Mouse (Mus musculus): ENCODE measurements around the gene Mras. TPM values are rescaled to one million over a fixed set of nuclear protein-coding genes. Genes with fewer than 3 reads are reported as not detected.

Mras gene
- polyA plus RNA-seq, 1 experiment from 2014 or later, result 47.5 TPM

GRCm38 (mm10) chr9:99468572-99468971, 31.4 kb upstream of the Mras start:
- H3K27me3 ChIP-seq (replicated peaks; ENCODE audit: control insufficient read depth, insufficient read depth, low read length), result no peaks in the 10 kb centered on the region
- ATAC-seq, result no peak
- no peak overlapping the region for H3K9ac ChIP-seq (replicated peaks; ENCODE audit: low read depth, low read length)
- H3K27ac ChIP-seq (ENCODE audit: low read length), result no peak overlapping the region
- 85% methylated on average over 9 of the region's 9 CpGs for WGBS
- no peak overlapping the region for H3K4me3 ChIP-seq (replicated peaks; ENCODE audit: low read length)
- no peaks in the 10 kb centered on the region for H3K9me3 ChIP-seq (ENCODE audit: control insufficient read depth, low read length)
- H3K4me2 ChIP-seq (ENCODE audit: low read length), result no peak overlapping the region
- H3K36me3 ChIP-seq (ENCODE audit: control insufficient read depth, insufficient read depth), result no peaks in the 10 kb centered on the region
- no peaks in the 10 kb centered on the region for H3K4me1 ChIP-seq (replicated peaks; ENCODE audit: control insufficient read depth, insufficient read depth, low read length)

DNA sequence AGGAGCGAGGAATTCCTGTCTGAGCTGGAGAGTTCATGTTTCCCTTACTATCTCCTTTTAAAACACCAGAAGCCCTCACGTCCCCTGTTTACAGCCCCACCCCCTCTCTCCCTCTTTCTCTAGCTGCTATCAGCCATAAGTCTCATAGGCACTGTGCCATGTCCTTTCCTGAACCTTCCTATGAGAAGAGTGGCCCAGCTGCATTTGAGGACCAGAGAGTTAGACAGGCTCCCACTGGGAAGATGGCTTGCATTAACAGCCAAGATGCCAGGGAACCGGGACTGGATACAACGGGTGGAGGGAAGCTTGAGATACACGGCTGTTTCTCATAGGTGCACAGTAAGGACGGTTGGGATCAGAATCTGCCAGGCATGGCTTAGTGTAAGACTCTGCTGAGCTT, 27.7 kb upstream of the Mras start:
- ATAC-seq, result no peak
- no peak overlapping the region for H3K9ac ChIP-seq (replicated peaks; ENCODE audit: low read depth, low read length)
- no peak overlapping the region for H3K4me2 ChIP-seq (ENCODE audit: low read length)
- no peak overlapping the region for H3K4me3 ChIP-seq (replicated peaks; ENCODE audit: low read length)
- H3K27ac ChIP-seq (ENCODE audit: low read length), result no peak overlapping the region
- H3K36me3 ChIP-seq (ENCODE audit: control insufficient read depth, insufficient read depth), result no peaks in the 10 kb centered on the region
- no peaks in the 10 kb centered on the region for H3K4me1 ChIP-seq (replicated peaks; ENCODE audit: control insufficient read depth, insufficient read depth, low read length)
- 73% methylated on average over 6 of the region's 6 CpGs for WGBS
- no peaks in the 10 kb centered on the region for H3K27me3 ChIP-seq (replicated peaks; ENCODE audit: control insufficient read depth, insufficient read depth, low read length)
- H3K9me3 ChIP-seq (ENCODE audit: control insufficient read depth, low read length), result no peaks in the 10 kb centered on the region

GRCm38 (mm10) chr9:99459730-99460129, 22.5 kb upstream of the Mras start:
- Histone ChIP-seq H3K4me2 (ENCODE audit: low read length) (no peak overlapping the region), H3K4me3 (replicated peaks; ENCODE audit: low read length) (no peak overlapping the region)
- WGBS, result 57% methylated on average over 4 of the region's 4 CpGs

DNA sequence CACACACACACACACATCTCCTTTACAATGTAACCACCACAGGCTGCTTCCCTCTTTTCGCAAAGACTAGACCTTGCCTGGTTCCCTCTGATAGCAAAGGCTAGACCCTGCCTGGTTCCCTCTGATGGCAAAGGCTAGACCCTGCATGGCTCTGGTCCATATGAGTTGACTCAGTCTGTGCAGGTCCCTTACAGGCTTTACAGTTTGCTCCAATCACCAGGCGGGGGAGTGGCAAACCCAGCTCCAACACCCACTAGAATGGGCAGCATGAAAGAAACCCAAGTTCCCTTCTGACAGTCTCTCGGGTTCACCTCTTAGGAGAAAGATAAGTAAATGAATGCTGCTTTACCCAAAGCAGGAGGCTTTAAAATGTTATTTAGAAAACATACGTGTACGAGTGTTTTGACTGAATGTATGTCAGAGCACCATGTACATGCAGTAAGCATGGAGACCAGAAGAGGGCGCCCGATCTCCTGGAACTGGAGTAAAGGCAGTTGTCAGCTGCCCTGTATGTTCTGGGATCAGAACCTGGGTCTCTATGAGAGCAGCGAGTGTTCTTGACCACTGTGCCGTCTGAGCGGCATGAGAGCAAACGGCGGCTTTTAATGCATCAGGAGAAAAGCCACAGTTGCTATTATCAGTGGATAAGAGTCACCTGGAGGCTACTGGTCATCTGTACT, 21.5 kb upstream of the Mras start:
- no peak for ATAC-seq
- H3K9ac ChIP-seq (replicated peaks; ENCODE audit: low read depth, low read length), result no peak overlapping the region
- 45% methylated on average over 12 of the region's 12 CpGs for WGBS
- no peak overlapping the region for H3K4me3 ChIP-seq (replicated peaks; ENCODE audit: low read length)
- H3K27me3 ChIP-seq (replicated peaks; ENCODE audit: control insufficient read depth, insufficient read depth, low read length), result peaks cover 3% of the 10 kb centered on the region; the same call in 1 of the 2 replicates
- H3K36me3 ChIP-seq (ENCODE audit: control insufficient read depth, insufficient read depth), result no peaks in the 10 kb centered on the region
- H3K27ac ChIP-seq (ENCODE audit: low read length), result no peak overlapping the region
- no peaks in the 10 kb centered on the region for H3K9me3 ChIP-seq (ENCODE audit: control insufficient read depth, low read length)
- no peaks in the 10 kb centered on the region for H3K4me1 ChIP-seq (replicated peaks; ENCODE audit: control insufficient read depth, insufficient read depth, low read length)
- no peak overlapping the region for H3K4me2 ChIP-seq (ENCODE audit: low read length)

More at GRCm38 (mm10) chr9:99459730-99460129, 22.5 kb upstream of the Mras start:
- Histone ChIP-seq H3K9ac (replicated peaks; ENCODE audit: low read depth, low read length) (no peak overlapping the region), H3K36me3 (ENCODE audit: control insufficient read depth, insufficient read depth) (no peaks in the 10 kb centered on the region), H3K9me3 (ENCODE audit: control insufficient read depth, low read length) (no peaks in the 10 kb centered on the region), H3K4me1 (replicated peaks; ENCODE audit: control insufficient read depth, insufficient read depth, low read length) (no peaks in the 10 kb centered on the region), H3K27me3 (replicated peaks; ENCODE audit: control insufficient read depth, insufficient read depth, low read length) (peaks cover 3% of the 10 kb centered on the region; the same call in 1 of the 2 replicates), H3K27ac (ENCODE audit: low read length) (no peak overlapping the region)
- ATAC-seq, result peak; percentile 43; the same call in 1 of the 2 replicates

GRCm38 (mm10) chr9:99454211-99454610, 17.0 kb upstream of the Mras start:
- peaks cover 3% of the 10 kb centered on the region for H3K4me1 ChIP-seq (replicated peaks; ENCODE audit: control insufficient read depth, insufficient read depth, low read length)
- no peak overlapping the region for H3K4me2 ChIP-seq (ENCODE audit: low read length)
- ATAC-seq, result no peak
- H3K27ac ChIP-seq (ENCODE audit: low read length), result no peak overlapping the region
- H3K9ac ChIP-seq (replicated peaks; ENCODE audit: low read depth, low read length), result no peak overlapping the region
- H3K27me3 ChIP-seq (replicated peaks; ENCODE audit: control insufficient read depth, insufficient read depth, low read length), result peaks cover 9% of the 10 kb centered on the region
- no peak overlapping the region for H3K4me3 ChIP-seq (replicated peaks; ENCODE audit: low read length)
- H3K36me3 ChIP-seq (ENCODE audit: control insufficient read depth, insufficient read depth), result no peaks in the 10 kb centered on the region
- WGBS, result 69% methylated on average over 4 of the region's 4 CpGs
- no peaks in the 10 kb centered on the region for H3K9me3 ChIP-seq (ENCODE audit: control insufficient read depth, low read length)

GRCm38 (mm10) chr9:99451161-99451560, 14.0 kb upstream of the Mras start, which contains the start of gene Nme9:
TSS of gene Nme9 (plus strand) at chr9:99451475.
- H3K36me3 ChIP-seq (ENCODE audit: control insufficient read depth, insufficient read depth), result no peaks in the 10 kb centered on the region
- peak; percentile 63; the same call in 1 of the 2 replicates for ATAC-seq
- H3K27me3 ChIP-seq (replicated peaks; ENCODE audit: control insufficient read depth, insufficient read depth, low read length), result peaks cover 6% of the 10 kb centered on the region; the same call in 1 of the 2 replicates
- H3K9me3 ChIP-seq (ENCODE audit: control insufficient read depth, low read length), result no peaks in the 10 kb centered on the region
- H3K27ac ChIP-seq (ENCODE audit: low read length), result no peak within 1 kb of the TSS
- 10% methylated on average over 14 of the region's 14 CpGs for WGBS
- no peak within 1 kb of the TSS for H3K4me3 ChIP-seq (replicated peaks; ENCODE audit: low read length)
- H3K9ac ChIP-seq (replicated peaks; ENCODE audit: low read depth, low read length), result no peak within 1 kb of the TSS
- peaks cover 3% of the 10 kb centered on the region for H3K4me1 ChIP-seq (replicated peaks; ENCODE audit: control insufficient read depth, insufficient read depth, low read length)
- H3K4me2 ChIP-seq (ENCODE audit: low read length), result peak within 1 kb of the TSS; percentile 9; the same call in 1 of the 2 replicates

DNA sequence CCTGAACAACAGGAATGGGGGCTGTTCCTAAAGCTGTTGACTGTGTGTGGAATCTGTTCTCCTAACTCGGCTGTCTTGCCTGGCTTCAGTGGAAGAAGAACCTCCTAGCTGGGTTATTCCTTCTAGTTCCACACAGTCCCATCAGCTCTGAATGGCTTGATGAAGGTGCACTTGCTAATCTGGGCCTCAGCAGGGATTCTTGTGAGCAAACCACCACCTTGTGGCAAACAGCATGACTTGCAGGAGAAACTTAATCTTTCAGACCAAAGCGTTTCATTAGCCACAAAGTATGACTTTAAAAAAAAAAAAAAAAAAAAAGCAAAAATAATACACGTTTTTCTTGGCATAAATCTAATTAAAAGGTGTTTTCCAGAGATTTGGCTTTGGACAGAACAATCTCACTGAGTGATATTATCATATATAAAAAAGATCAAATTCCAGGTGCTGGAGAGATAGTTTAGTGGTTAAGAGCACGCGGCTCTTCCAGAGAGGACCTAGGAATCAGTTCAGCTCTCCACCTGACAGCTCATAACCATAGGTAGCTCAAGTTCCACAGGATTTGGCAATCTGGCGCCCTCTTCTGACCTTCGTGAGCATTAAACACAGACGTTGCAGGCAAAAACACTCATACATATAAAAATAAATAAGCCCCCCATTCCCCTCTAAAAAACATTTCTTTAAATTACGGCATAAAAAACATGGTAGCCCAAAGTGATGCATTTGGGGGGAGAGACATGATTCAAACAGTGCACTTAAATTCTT, 12.9 kb upstream of the Mras start:
- Histone ChIP-seq H3K4me1 (replicated peaks; ENCODE audit: control insufficient read depth, insufficient read depth, low read length) (peaks cover 3% of the 10 kb centered on the region), H3K27me3 (replicated peaks; ENCODE audit: control insufficient read depth, insufficient read depth, low read length) (peaks cover 6% of the 10 kb centered on the region; the same call in 1 of the 2 replicates), H3K27ac (ENCODE audit: low read length) (no peak overlapping the region), H3K4me3 (replicated peaks; ENCODE audit: low read length) (no peak overlapping the region), H3K4me2 (ENCODE audit: low read length) (no peak overlapping the region), H3K9me3 (ENCODE audit: control insufficient read depth, low read length) (no peaks in the 10 kb centered on the region), H3K36me3 (ENCODE audit: control insufficient read depth, insufficient read depth) (no peaks in the 10 kb centered on the region), H3K9ac (replicated peaks; ENCODE audit: low read depth, low read length) (no peak overlapping the region)
- 0 out of 2 replicates have a peak, but pooled peaks have one; percentile 47 for ATAC-seq
- 49% methylated on average over 9 of the region's 9 CpGs for WGBS

- 41% methylated on average over 3 of the region's 3 CpGs for WGBS
- ATAC-seq, result no peak
- Histone ChIP-seq H3K4me3 (replicated peaks; ENCODE audit: low read length) (no peak overlapping the region), H3K4me1 (replicated peaks; ENCODE audit: control insufficient read depth, insufficient read depth, low read length) (peaks cover 3% of the 10 kb centered on the region), H3K27me3 (replicated peaks; ENCODE audit: control insufficient read depth, insufficient read depth, low read length) (peaks cover 6% of the 10 kb centered on the region; the same call in 1 of the 2 replicates), H3K9ac (replicated peaks; ENCODE audit: low read depth, low read length) (no peak overlapping the region), H3K27ac (ENCODE audit: low read length) (no peak overlapping the region), H3K9me3 (ENCODE audit: control insufficient read depth, low read length) (no peaks in the 10 kb centered on the region), H3K36me3 (ENCODE audit: control insufficient read depth, insufficient read depth) (no peaks in the 10 kb centered on the region), H3K4me2 (ENCODE audit: low read length) (no peak overlapping the region)
These were observed 10.1 kb upstream of the Mras start for GRCm38 (mm10) chr9:99447323-99447722.

GRCm38 (mm10) chr9:99446259-99446658, 9.1 kb upstream of the Mras start:
- Histone ChIP-seq H3K36me3 (ENCODE audit: control insufficient read depth, insufficient read depth) (no peaks in the 10 kb centered on the region), H3K4me3 (replicated peaks; ENCODE audit: low read length) (no peak overlapping the region), H3K9ac (replicated peaks; ENCODE audit: low read depth, low read length) (no peak overlapping the region), H3K9me3 (ENCODE audit: control insufficient read depth, low read length) (no peaks in the 10 kb centered on the region), H3K4me1 (replicated peaks; ENCODE audit: control insufficient read depth, insufficient read depth, low read length) (peaks cover 3% of the 10 kb centered on the region), H3K27ac (ENCODE audit: low read length) (no peak overlapping the region), H3K4me2 (ENCODE audit: low read length) (no peak overlapping the region), H3K27me3 (replicated peaks; ENCODE audit: control insufficient read depth, insufficient read depth, low read length) (peaks cover 4% of the 10 kb centered on the region; the same call in 1 of the 2 replicates)
- no peak for ATAC-seq
